Mouse (Mus musculus): ENCODE measurements around the gene Pigv.
"Not testable (repeated sequence)": the region's sequence is repeated elsewhere in the genome, so short reads cannot be mapped to it uniquely, and the experiment has no call there.

Gene Pigv

GRCm38 (mm10) chr4:133673666-133674330, 1.4 kb upstream of the Pigv start:
- no peak for ATAC-seq (ENCODE audit: insufficient number of reproducible peaks, low FRiP score, low TSS enrichment)

GRCm38 (mm10) chr4:133672845-133673647, 599 bp upstream of the Pigv start:
- ATAC-seq (ENCODE audit: insufficient number of reproducible peaks, low FRiP score, low TSS enrichment) = no peak

GRCm38 (mm10) chr4:133671184-133671880, 1.1 kb downstream of the Pigv start:
- no peak for ATAC-seq (ENCODE audit: insufficient number of reproducible peaks, low FRiP score, low TSS enrichment)

- no peak for ATAC-seq (ENCODE audit: insufficient number of reproducible peaks, low FRiP score, low TSS enrichment)
These were observed 2.7 kb downstream of the Pigv start for GRCm38 (mm10) chr4:133669652-133670210.

GRCm38 (mm10) chr4:133668537-133668936, 3.9 kb downstream of the Pigv start:
- ATAC-seq (ENCODE audit: insufficient number of reproducible peaks, low FRiP score, low TSS enrichment) = no peak

- ATAC-seq (ENCODE audit: insufficient number of reproducible peaks, low FRiP score, low TSS enrichment) = no peak
These were observed 6.2 kb downstream of the Pigv start for GRCm38 (mm10) chr4:133666199-133666598.

GRCm38 (mm10) chr4:133665118-133665517, 7.3 kb downstream of the Pigv start:
- no peak for ATAC-seq (ENCODE audit: insufficient number of reproducible peaks, low FRiP score, low TSS enrichment)

GRCm38 (mm10) chr4:133662945-133663344, 9.5 kb downstream of the Pigv start:
- ATAC-seq (ENCODE audit: insufficient number of reproducible peaks, low FRiP score, low TSS enrichment) = no peak

- no peak for ATAC-seq (ENCODE audit: insufficient number of reproducible peaks, low FRiP score, low TSS enrichment)
These were observed 10.0 kb downstream of the Pigv start for GRCm38 (mm10) chr4:133662421-133662820.

GRCm38 (mm10) chr4:133660193-133661155, 12.0 kb downstream of the Pigv start:
- ATAC-seq (ENCODE audit: insufficient number of reproducible peaks, low FRiP score, low TSS enrichment) = peak; percentile 69

- peak; percentile 12; the same call in 1 of the 2 replicates for ATAC-seq (ENCODE audit: insufficient number of reproducible peaks, low FRiP score, low TSS enrichment)
These were observed 12.8 kb downstream of the Pigv start for GRCm38 (mm10) chr4:133659497-133660192.

GRCm38 (mm10) chr4:133658729-133659128, 13.7 kb downstream of the Pigv start:
- ATAC-seq (ENCODE audit: insufficient number of reproducible peaks, low FRiP score, low TSS enrichment) = no peak

GRCm38 (mm10) chr4:133657829-133658458, 14.5 kb downstream of the Pigv start:
- ATAC-seq (ENCODE audit: insufficient number of reproducible peaks, low FRiP score, low TSS enrichment) = no peak

GRCm38 (mm10) chr4:133656997-133657396, 15.4 kb downstream of the Pigv start:
- ATAC-seq (ENCODE audit: insufficient number of reproducible peaks, low FRiP score, low TSS enrichment) = no peak

- no peak for ATAC-seq (ENCODE audit: insufficient number of reproducible peaks, low FRiP score, low TSS enrichment)
These were observed 16.2 kb downstream of the Pigv start for GRCm38 (mm10) chr4:133656294-133656693.

- ATAC-seq (ENCODE audit: insufficient number of reproducible peaks, low FRiP score, low TSS enrichment) = not testable (repeated sequence)
These were observed 18.4 kb downstream of the Pigv start for GRCm38 (mm10) chr4:133654070-133654469.

- ATAC-seq (ENCODE audit: insufficient number of reproducible peaks, low FRiP score, low TSS enrichment) = no peak
These were observed 19.7 kb downstream of the Pigv start for GRCm38 (mm10) chr4:133652746-133653145.

- no peak for ATAC-seq (ENCODE audit: insufficient number of reproducible peaks, low FRiP score, low TSS enrichment)
These were observed 20.5 kb downstream of the Pigv start for GRCm38 (mm10) chr4:133651986-133652385.

GRCm38 (mm10) chr4:133651445-133651844, 21.0 kb downstream of the Pigv start:
- ATAC-seq (ENCODE audit: insufficient number of reproducible peaks, low FRiP score, low TSS enrichment) = no peak

Measured in cerebellum, adult (tissue).